In genomic region chr1:172779195-172779594, GRCm38 (mm10) we compare ENCODE assay signal across 33 mouse cellular contexts.
"Had no signal": no experiment of that assay in that cellular context is flagged by ENCODE, and none has a peak within 500 bp of the region (broad histone marks: within the 10 kb centered on the region; RNA-seq: fewer than 3 reads in every experiment).

No protein-coding gene starts in this region.

- H3K36me3 ChIP-seq: limb, embryonic 10.5 days; limb, embryonic 12.5 days; limb, embryonic 13.5 days; limb, embryonic 15.5 days; liver, embryonic 12.5 days; liver, embryonic 13.5 days; liver, embryonic 15.5 days; lung, embryonic 15.5 days; midbrain, embryonic 10.5 days; midbrain, embryonic 12.5 days; midbrain, embryonic 13.5 days; midbrain, embryonic 15.5 days; neural tube, embryonic 12.5 days; neural tube, embryonic 13.5 days had no signal

- ATAC-seq: liver, embryonic 12.5 days; liver, postnatal 0 days; lung, postnatal 0 days; midbrain, embryonic 13.5 days; midbrain, embryonic 15.5 days; midbrain, embryonic 16.5 days had no signal

- H3K27me3 ChIP-seq: limb, embryonic 12.5 days; limb, embryonic 13.5 days; limb, embryonic 15.5 days; liver, embryonic 12.5 days; liver, embryonic 13.5 days; liver, embryonic 15.5 days; lung, embryonic 15.5 days; megakaryocyte, embryonic 14.5 days; midbrain, embryonic 12.5 days; midbrain, embryonic 13.5 days; midbrain, embryonic 15.5 days; neural tube, embryonic 12.5 days; neural tube, embryonic 13.5 days had no signal

- H3K4me2 ChIP-seq: limb, embryonic 12.5 days; limb, embryonic 13.5 days; limb, embryonic 15.5 days; liver, embryonic 11.5 days; liver, embryonic 12.5 days; liver, embryonic 13.5 days; liver, embryonic 15.5 days; lung, embryonic 14.5 days; lung, embryonic 15.5 days; midbrain, embryonic 11.5 days; midbrain, embryonic 12.5 days; midbrain, embryonic 13.5 days; midbrain, embryonic 15.5 days; neural tube, embryonic 12.5 days; neural tube, embryonic 13.5 days had no signal

- H3K4me1 ChIP-seq: limb, embryonic 10.5 days; limb, embryonic 12.5 days; limb, embryonic 13.5 days; limb, embryonic 15.5 days; liver, embryonic 12.5 days; liver, embryonic 13.5 days; liver, embryonic 15.5 days; lung, embryonic 15.5 days; midbrain, embryonic 10.5 days; midbrain, embryonic 12.5 days; midbrain, embryonic 13.5 days; midbrain, embryonic 15.5 days; neural tube, embryonic 12.5 days; neural tube, embryonic 13.5 days had no signal

- H3K4me3 ChIP-seq: limb, embryonic 10.5 days; limb, embryonic 12.5 days; limb, embryonic 13.5 days; limb, embryonic 15.5 days; liver, embryonic 12.5 days; liver, embryonic 13.5 days; liver, embryonic 15.5 days; lung, embryonic 15.5 days; megakaryocyte, embryonic 14.5 days; midbrain, embryonic 10.5 days; midbrain, embryonic 12.5 days; midbrain, embryonic 13.5 days; midbrain, embryonic 15.5 days; myocyte; neural tube, embryonic 12.5 days; neural tube, embryonic 13.5 days had no signal

- H3K9me3 ChIP-seq: limb, embryonic 10.5 days; limb, embryonic 12.5 days; limb, embryonic 13.5 days; limb, embryonic 15.5 days; liver, embryonic 12.5 days; liver, embryonic 13.5 days; liver, embryonic 15.5 days; lung, embryonic 15.5 days; megakaryocyte, embryonic 14.5 days; midbrain, embryonic 10.5 days; midbrain, embryonic 12.5 days; midbrain, embryonic 13.5 days; midbrain, embryonic 15.5 days; neural tube, embryonic 12.5 days; neural tube, embryonic 13.5 days had no signal

- H3K27ac ChIP-seq: limb, embryonic 10.5 days; limb, embryonic 12.5 days; limb, embryonic 13.5 days; limb, embryonic 15.5 days; liver, embryonic 12.5 days; liver, embryonic 13.5 days; liver, embryonic 14.5 days; liver, embryonic 15.5 days; lung, embryonic 15.5 days; macrophage; midbrain, embryonic 10.5 days; midbrain, embryonic 12.5 days; midbrain, embryonic 13.5 days; midbrain, embryonic 15.5 days; neural tube, embryonic 12.5 days; neural tube, embryonic 13.5 days had no signal

- H3K9ac ChIP-seq: limb, embryonic 12.5 days; limb, embryonic 13.5 days; limb, embryonic 15.5 days; liver, embryonic 12.5 days; liver, embryonic 13.5 days; liver, embryonic 14.5 days; liver, embryonic 15.5 days; liver, postnatal 0 days; lung, embryonic 14.5 days; lung, embryonic 15.5 days; midbrain, embryonic 12.5 days; midbrain, embryonic 13.5 days; midbrain, embryonic 15.5 days; neural tube, embryonic 12.5 days; neural tube, embryonic 13.5 days had no signal

- DNase-seq: left cerebral cortex, postnatal 4 days; liver; liver, embryonic 13.5 days; liver, postnatal 0 days; lung, adult 18-20 months; lung, adult 2 months; lung, embryonic 14.5 days; lung, postnatal 10 days; lung, postnatal 14 days; lung, postnatal 36 days; lung, postnatal 4 days; midbrain, embryonic 14.5 days had no signal
